Mouse (Mus musculus) hindbrain, embryonic 11.5 days (tissue): ENCODE measurements around the gene Gm48552. TPM values are rescaled to one million over a fixed set of nuclear protein-coding genes. Genes with fewer than 3 reads are reported as not detected.

Experiments
- ATAC-seq: fragments of 200-750 bp; cut with Nextera tagmentation; 2 replicates; pipeline ENCODE4 v1.8.0; 2017; ENCODE audit warnings: mild to moderate bottlenecking, moderate TSS enrichment, moderate library complexity; ENCODE audit not compliant: low FRiP score
- DNase-seq: peaks from one replicate; pipeline ENCODE4 v3.0.0-alpha.2; 2015; ENCODE audit warnings: low spot score
- H3K27ac ChIP-seq: fragments of 300-500 bp; sonication (generic); 2 replicates; pipeline ENCODE4 v1.5.1; 2014; ENCODE audit warnings: mild to moderate bottlenecking, low read depth, low read length
- H3K27me3 ChIP-seq: fragments of 300-500 bp; sonication (generic); 2 replicates; pipeline ENCODE4 v1.6.1; 2014; ENCODE audit warnings: mild to moderate bottlenecking, low read length, moderate library complexity, mixed read lengths; ENCODE audit not compliant: control insufficient read depth, insufficient read depth
- H3K36me3 ChIP-seq: fragments of 300-500 bp; sonication (generic); 2 replicates; pipeline ENCODE4 v1.6.1; 2014; ENCODE audit warnings: mild to moderate bottlenecking, low read length, moderate library complexity, mixed read lengths; ENCODE audit not compliant: control insufficient read depth, insufficient read depth
- H3K4me1 ChIP-seq: fragments of 300-500 bp; sonication (generic); replicated peaks from 2 replicates; pipeline ENCODE4 v1.6.1; 2014; ENCODE audit warnings: low read length, mixed read lengths; ENCODE audit not compliant: control insufficient read depth, insufficient read depth
- H3K4me2 ChIP-seq: fragments of 300-500 bp; sonication (generic); replicated peaks from 2 replicates; pipeline ENCODE4 v1.6.1; 2014; ENCODE audit warnings: mild to moderate bottlenecking, low read depth, low read length
- H3K4me3 ChIP-seq: fragments of 300-500 bp; sonication (generic); 2 replicates; pipeline ENCODE4 v1.5.1; 2014; ENCODE audit warnings: low read depth, low read length
- H3K9ac ChIP-seq: fragments of 300-500 bp; sonication (generic); 2 replicates; pipeline ENCODE4 v1.6.1; 2014; ENCODE audit warnings: low read depth, low read length
- H3K9me3 ChIP-seq: fragments of 300-500 bp; sonication (generic); 2 replicates; pipeline ENCODE4 v1.6.1; 2016; ENCODE audit warnings: low read length; ENCODE audit not compliant: control insufficient read depth
- WGBS: fragments of 180-500 bp; shearing (Covaris S2); extraction: QIAGEN DNeasy Blood & Tissue Kit; methylation state at CpG from one replicate; pipeline ENCODE4 v1.1.7; 2014; 5-methylcytosine and 5-hydroxymethylcytosine counted together
- polyA plus RNA-seq: library from polyadenylated mRNA; unstranded; fragments of >200 nt; fragmentation: Nextera tagmentation; extraction: Ambion mirVana; gene quantifications from 2 replicates; pipeline ENCODE4 v1.2.1, GENCODE M21; 2014

Gm48552 gene
- polyA plus RNA-seq: 0.49 and 1.0 TPM in 2 replicates

DNA sequence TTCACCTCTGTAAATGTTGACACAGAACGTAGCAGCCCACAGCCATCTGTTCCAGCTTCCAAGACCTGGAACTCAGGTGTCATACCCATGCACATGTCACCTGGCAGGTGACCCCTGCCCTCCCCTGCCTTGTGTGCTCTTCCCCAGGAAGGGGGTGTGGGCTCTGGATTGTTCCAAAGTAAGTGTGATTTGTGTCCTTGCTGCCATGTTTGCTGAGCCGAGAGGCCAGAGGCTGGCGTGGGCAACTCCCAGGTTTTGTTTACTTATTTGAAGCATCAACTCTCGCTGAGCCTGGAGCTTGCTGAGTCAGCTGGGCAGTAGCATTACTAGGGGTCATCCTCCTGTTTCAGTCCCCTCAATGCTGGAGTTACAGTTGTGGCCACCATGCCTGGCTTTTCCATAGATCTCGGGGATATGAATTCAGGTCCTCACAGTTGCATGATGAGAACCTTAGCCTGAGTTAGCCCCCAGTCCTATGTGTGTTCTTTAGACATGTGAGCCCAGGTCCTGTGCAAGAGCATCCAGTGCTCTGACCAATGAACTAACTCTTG is at the start of gene Gm48552:
Gm48552 (plus strand) TSS at position 501 of the 551 bp plus-strand sequence.
- H3K27me3 ChIP-seq: no peaks in the 10 kb centered on the region
- no peak within 1 kb of the TSS for H3K9ac ChIP-seq
- H3K36me3 ChIP-seq: peaks cover 4% of the 10 kb centered on the region; the same call in 1 of the 2 replicates
- no peak within 1 kb of the TSS for H3K4me2 ChIP-seq
- no peak within 1 kb of the TSS for H3K4me3 ChIP-seq
- H3K27ac ChIP-seq: no peak within 1 kb of the TSS
- ATAC-seq: no peak
- WGBS: 90% methylated on average over 5 of the region's 5 CpGs
- H3K9me3 ChIP-seq: no peaks in the 10 kb centered on the region
- DNase-seq: no peak
- H3K4me1 ChIP-seq: peaks cover 10% of the 10 kb centered on the region; the same call in 1 of the 2 replicates

DNA sequence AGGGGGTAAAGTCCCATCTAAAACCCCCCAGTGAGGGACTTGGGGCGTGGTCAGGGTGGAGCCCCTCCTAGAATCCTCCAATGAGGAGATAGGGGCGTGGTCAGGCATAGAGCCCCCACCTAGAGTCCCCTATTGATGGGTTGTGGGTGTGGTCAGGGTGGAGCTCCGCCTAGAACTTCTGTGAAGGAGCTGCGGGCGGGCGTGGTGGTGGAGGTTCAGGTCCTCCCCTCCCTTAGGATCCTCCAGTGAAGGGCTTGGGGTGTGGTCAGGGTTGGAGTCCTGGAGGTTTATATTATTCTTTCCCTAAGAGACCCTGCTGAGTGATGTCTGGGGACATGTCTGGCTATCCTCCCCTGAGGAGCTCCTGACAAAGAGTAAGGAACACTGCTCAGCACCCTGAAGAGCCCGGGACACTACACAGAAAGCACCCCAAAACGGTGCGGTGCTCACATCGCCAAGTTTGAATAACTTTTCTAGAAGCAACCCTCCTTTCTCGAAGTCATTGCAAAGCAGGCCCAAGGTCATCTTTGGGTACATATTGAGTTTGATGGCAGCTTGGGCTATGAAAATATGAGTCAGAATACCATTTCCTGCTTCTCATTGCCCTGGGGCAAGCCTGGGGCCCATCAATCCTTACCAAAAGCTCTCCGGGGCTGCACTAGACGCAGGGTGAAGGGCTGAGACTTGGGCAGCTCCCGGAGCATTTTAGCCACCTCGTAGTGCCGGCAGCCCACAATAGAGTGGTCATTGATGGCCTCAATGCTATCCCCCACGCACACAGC is 48.1 kb upstream of the Gm48552 start:
- Histone ChIP-seq H3K9ac (no peak overlapping the region), H3K27ac (no peak overlapping the region), H3K4me2 (no peak overlapping the region), H3K27me3 (peaks cover 41% of the 10 kb centered on the region), H3K4me3 (no peak overlapping the region), H3K4me1 (peaks cover 3% of the 10 kb centered on the region), H3K36me3 (no peaks in the 10 kb centered on the region; the same call in 1 of the 2 replicates), H3K9me3 (no peaks in the 10 kb centered on the region)
- ATAC-seq (no peak), DNase-seq (no peak)
- 38% methylated on average over 15 of the region's 17 CpGs for WGBS

DNA sequence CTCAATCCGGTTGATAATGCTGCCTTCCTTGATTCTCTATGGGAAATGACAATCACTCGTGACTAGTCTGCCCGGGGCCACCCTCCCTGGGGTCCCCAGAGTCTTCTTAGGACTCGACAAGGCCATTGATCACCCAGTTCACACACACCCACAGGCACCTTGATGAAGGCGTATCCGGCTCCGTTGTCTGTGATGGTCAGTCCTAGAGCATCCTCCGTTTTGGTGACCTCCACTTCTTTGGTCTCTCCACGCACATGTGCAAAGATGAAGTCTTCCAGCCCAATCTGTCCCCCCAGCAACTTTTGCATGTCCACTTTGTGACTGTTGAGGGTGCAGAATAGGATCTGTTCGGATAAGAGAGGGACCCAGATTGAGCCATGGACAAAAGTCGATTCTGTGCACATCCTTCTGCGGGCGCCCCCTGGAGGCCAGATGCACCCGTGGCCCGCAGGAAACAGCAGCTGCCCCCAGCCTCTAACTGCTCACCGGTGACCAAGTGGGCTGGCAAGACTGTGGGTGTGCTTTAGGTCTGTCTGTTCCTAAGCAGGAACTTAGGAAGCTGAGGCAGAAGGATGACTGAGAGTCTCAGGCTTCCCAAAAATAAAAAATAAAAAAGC is 47.4 kb upstream of the Gm48552 start:
- Histone ChIP-seq H3K4me2 (no peak overlapping the region), H3K9me3 (no peaks in the 10 kb centered on the region), H3K36me3 (no peaks in the 10 kb centered on the region; the same call in 1 of the 2 replicates), H3K4me1 (peaks cover 3% of the 10 kb centered on the region; the same call in 1 of the 2 replicates), H3K4me3 (no peak overlapping the region), H3K9ac (no peak overlapping the region), H3K27me3 (peaks cover 41% of the 10 kb centered on the region), H3K27ac (no peak overlapping the region)
- DNase-seq (peak; percentile 85), ATAC-seq (no peak)
- WGBS: 32% methylated on average over 16 of the region's 16 CpGs

DNA sequence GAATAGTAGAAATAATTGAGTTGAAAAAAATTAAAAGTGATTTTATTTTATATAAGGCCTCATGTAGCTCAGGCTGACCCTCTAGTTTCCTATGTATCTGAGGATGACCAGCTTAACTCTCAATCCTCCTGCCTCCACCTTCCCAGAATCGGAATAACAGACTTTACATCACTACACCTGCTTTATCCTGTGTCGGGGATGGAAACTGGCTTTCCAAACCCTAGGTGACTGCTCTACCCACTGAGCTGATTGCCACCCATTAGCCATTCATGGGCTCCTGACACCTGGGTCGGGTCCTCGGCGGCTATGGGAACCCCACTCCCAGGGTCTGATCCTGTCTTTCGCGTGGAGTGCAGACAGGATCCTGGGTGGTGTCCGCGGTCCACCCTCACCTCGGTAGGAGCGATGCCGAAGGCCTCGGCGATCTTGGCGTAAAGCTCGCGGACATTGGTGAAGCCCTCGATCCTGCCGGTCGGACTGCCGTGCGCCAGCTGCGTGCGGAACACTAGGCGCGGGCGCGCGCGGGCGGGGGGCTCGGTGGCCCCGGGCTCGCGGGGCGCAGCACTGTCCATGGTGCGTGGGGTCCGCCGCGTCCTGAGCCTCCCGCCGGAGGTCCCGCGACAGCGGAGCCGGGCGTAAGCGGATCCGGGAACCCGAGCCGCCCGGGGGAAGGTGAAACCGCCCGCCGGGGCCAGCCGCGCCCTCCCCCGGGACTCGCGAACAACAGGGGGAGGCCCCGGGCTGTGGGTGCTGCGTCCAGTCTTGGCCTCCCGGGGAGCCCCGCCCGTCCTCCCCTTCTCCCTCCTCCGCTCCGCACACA is 45.9 kb upstream of the Gm48552 start, which contains the start of gene Gipc3:
Gipc3 (minus strand) TSS at position 581 of the 820 bp plus-strand sequence.
- WGBS: 4% methylated on average over 62 of the region's 67 CpGs
- Histone ChIP-seq H3K9ac (peak within 1 kb of the TSS; percentile 50), H3K4me1 (peaks cover 6% of the 10 kb centered on the region; the same call in 1 of the 2 replicates), H3K27me3 (peaks cover 42% of the 10 kb centered on the region), H3K4me3 (peak within 1 kb of the TSS; percentile 30), H3K27ac (no peak within 1 kb of the TSS), H3K4me2 (peak within 1 kb of the TSS; percentile 65), H3K9me3 (no peaks in the 10 kb centered on the region), H3K36me3 (no peaks in the 10 kb centered on the region; the same call in 1 of the 2 replicates)
- ATAC-seq: no peak
- DNase-seq: no peak

DNA sequence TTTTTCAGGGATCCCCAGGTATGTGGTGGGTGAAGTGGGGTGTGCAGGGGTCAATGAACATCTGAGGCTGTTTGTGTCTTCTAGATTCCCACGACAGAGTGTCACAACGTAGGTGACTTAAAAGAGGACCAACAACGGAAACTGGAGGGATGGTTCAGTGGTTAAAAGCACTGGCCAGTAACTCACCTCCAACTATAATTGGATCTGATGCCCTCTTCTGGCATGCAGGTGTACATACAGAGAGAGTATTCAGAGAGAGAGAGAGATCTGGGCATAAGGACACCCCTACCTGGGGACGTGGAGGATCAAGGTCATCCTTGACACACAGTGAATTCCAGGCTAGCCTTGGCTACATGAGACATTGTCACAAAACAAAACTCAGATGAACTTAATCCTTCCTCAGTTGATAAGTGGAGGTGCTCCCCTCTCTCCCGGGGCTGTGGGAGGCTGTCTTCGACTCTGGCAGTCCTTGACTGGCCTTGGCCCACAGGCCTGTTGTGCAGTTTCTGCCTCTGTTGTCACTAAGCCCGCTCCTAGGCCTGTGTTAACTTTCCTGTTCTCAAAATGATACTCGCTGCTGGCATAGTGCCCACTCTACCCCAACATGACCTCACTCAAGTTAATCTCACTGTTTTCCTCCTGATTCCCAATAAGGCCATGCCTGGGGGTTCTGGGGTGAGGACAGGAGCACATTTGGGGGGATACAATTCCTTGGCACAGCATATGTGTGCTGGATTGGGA is 44.2 kb upstream of the Gm48552 start:
- no peak overlapping the region for H3K4me2 ChIP-seq
- H3K4me1 ChIP-seq: peaks cover 13% of the 10 kb centered on the region; the same call in 1 of the 2 replicates
- H3K9me3 ChIP-seq: no peaks in the 10 kb centered on the region
- H3K9ac ChIP-seq: no peak overlapping the region
- no peak for DNase-seq
- WGBS: 60% methylated on average over 8 of the region's 8 CpGs
- no peak for ATAC-seq
- no peak overlapping the region for H3K4me3 ChIP-seq
- H3K27ac ChIP-seq: no peak overlapping the region
- peaks cover 42% of the 10 kb centered on the region for H3K27me3 ChIP-seq
- H3K36me3 ChIP-seq: no peaks in the 10 kb centered on the region; the same call in 1 of the 2 replicates

DNA sequence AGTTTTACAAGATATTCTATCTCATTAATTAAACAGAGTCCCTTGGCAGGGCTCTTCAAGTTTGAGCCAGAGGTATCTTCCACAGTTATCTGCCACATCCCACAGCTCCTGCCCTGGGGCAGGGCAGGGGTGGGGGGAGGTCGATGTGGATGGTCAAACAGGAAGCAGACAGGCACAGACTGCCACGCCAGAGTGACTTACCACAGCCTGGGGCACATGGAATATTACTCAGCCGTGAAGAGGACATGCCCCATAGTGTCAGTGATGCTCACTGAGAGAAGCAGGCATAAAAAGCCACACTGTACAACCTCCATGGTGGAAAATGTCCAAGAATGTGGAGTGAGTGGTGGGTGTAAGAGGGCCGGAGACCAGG is 43.7 kb upstream of the Gm48552 start:
- Histone ChIP-seq H3K9me3 (no peaks in the 10 kb centered on the region), H3K4me1 (peaks cover 13% of the 10 kb centered on the region; the same call in 1 of the 2 replicates), H3K36me3 (no peaks in the 10 kb centered on the region; the same call in 1 of the 2 replicates), H3K9ac (no peak overlapping the region), H3K27ac (no peak overlapping the region), H3K4me3 (no peak overlapping the region), H3K27me3 (peaks cover 42% of the 10 kb centered on the region), H3K4me2 (no peak overlapping the region)
- ATAC-seq (no peak), DNase-seq (no peak)
- WGBS: 90% methylated on average over 4 of the region's 4 CpGs

DNA sequence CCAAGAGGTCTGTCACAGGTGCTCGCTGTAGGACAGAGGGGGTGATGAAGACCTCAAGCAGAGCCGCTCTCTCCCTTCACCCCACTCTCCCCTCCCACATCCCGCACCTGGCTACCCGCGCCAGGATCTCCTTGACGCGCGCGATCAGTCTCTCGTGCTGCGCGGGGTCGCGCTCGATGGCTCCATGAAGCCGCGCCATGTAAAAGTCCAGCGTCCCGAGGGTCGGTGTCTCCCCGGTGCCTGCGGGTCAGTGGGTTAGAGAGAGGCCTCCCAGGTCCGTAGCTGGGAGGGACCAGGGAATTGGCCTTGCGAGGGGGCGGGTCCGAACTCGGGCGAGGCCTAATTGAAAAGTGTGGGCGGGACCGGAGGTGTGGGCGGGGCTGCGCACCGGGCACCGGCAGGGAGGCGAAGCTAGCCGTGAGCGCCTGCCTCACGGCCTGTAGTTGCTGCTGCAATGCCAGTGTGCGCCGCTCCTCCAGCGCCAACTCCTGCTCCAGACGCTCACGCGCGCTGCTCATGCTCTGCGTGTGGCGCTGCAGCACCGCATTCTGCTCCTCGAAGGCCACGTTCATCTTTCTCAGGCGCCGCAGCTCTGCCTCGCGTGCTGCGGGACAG is 42.2 kb upstream of the Gm48552 start:
- Histone ChIP-seq H3K9ac (0 out of 2 replicates have a peak overlapping the region, but pooled peaks have one; percentile 11), H3K27ac (0 out of 2 replicates have a peak overlapping the region, but pooled peaks have one; percentile 24), H3K36me3 (no peaks in the 10 kb centered on the region; the same call in 1 of the 2 replicates), H3K4me3 (peak overlapping the region; percentile 14), H3K27me3 (peaks cover 40% of the 10 kb centered on the region), H3K4me2 (peak overlapping the region; percentile 36), H3K4me1 (peaks cover 16% of the 10 kb centered on the region; the same call in 1 of the 2 replicates), H3K9me3 (no peaks in the 10 kb centered on the region)
- DNase-seq: peak; percentile 68
- no peak for ATAC-seq
- WGBS: 4% methylated on average over 53 of the region's 55 CpGs
